Mouse (Mus musculus): ENCODE measurements around the gene Calr.

- no peak for TF ChIP-seq POLR2AphosphoS2 (IDR thresholded peaks at IDR 0.05; ENCODE audit: low read length)
- TF ChIP-seq GATA1 (IDR thresholded peaks at IDR 0.05; ENCODE audit: low read depth, low read length), result no peak
- no peak for TF ChIP-seq POLR2A (IDR thresholded peaks at IDR 0.05; ENCODE audit: control insufficient read depth in 1 of 2, insufficient read depth in 1 of 2, low read depth in 1 of 2, low read length in 2 of 2, poor library complexity in 1 of 2)
- TF ChIP-seq MAX (IDR thresholded peaks at IDR 0.05; ENCODE audit: low read length), result no peak
- TF ChIP-seq MYC (IDR thresholded peaks at IDR 0.05; ENCODE audit: low read depth, low read length), result no peak
- no peak for TF ChIP-seq CTCF (IDR thresholded peaks at IDR 0.05 in 2 of 3, conservative IDR thresholded peaks at IDR 0.05 in 1 of 3; ENCODE audit: control insufficient read depth in 1 of 3, insufficient read depth in 1 of 3, low read depth in 2 of 3, low read length in 3 of 3, poor library complexity in 1 of 3, severe bottlenecking in 1 of 3)
- TF ChIP-seq UBTF (IDR thresholded peaks at IDR 0.05; ENCODE audit: borderline replicate concordance, insufficient read depth, low read depth, low read length), result no peak
Measured at GRCm38 (mm10) chr8:84809941-84810280, 36.8 kb downstream of the Calr start.
